Mouse (Mus musculus) left cerebral cortex, adult 2 months (tissue): ENCODE measurements at regions not wholly inside any gene's neighbourhood (a gene's known extent, or its start where the extent isn't known, plus 50 kb on each side); places are given as distances from the start of the nearest gene placed in this dataset.
A peak's percentile ranks its signal among the peaks of the same experiment; 100 is the strongest.

Experiments
- DNase-seq, 2 experiments: peaks; one replicate each; pipeline ENCODE4 v3.0.0; 2021 to 2022; ENCODE audit warnings: low spot score in 2 of 2, mixed read lengths in 1 of 2; ENCODE audit errors: extremely low spot score in 1 of 2
- H3K27ac ChIP-seq: fragments of 200-600 bp; 2 replicates; pipeline ENCODE4 v1.8.1; 2022
- H3K4me3 ChIP-seq: fragments of 200-600 bp; 2 replicates; pipeline ENCODE4 v1.8.1; 2022
- CTCF ChIP-seq: fragments of 200-600 bp; IDR thresholded peaks from 2 replicates; pipeline ENCODE4 v1.8.1; 2022; ENCODE audit warnings: antibody characterized with exemption, mild to moderate bottlenecking, moderate library complexity
- intact Hi-C: fragments of 180-260 bp; cut with DNase I; formaldehyde crosslinking; loops from one replicate; pipeline ENCODE4 v1.15.1; 2025

- no peak for TF ChIP-seq CTCF
- Histone ChIP-seq H3K27ac (no peak overlapping the region), H3K4me3 (no peak overlapping the region)
- DNase-seq: no peak
- intact Hi-C loops: no loop called here
Measured at GRCm38 (mm10) chr5:126971284-126971683, 270.3 kb upstream of the Tmem132c start.

GRCm38 (mm10) chr5:126971981-126972380 lies 269.6 kb upstream of the Tmem132c start:
- Histone ChIP-seq H3K27ac (no peak overlapping the region), H3K4me3 (no peak overlapping the region)
- no peak for DNase-seq
- intact Hi-C loops: no loop called here
- TF ChIP-seq CTCF: no peak

GRCm38 (mm10) chr5:126973425-126973824 lies 268.2 kb upstream of the Tmem132c start:
- peak in 1 of 2 experiments; percentile 15 for DNase-seq
- no peak for TF ChIP-seq CTCF
- Histone ChIP-seq H3K4me3 (no peak overlapping the region), H3K27ac (no peak overlapping the region)
- intact Hi-C loops: no loop called here

- no peak for TF ChIP-seq CTCF
- no peak overlapping the region for H3K27ac ChIP-seq
- H3K4me3 ChIP-seq: no peak overlapping the region
- no peak for DNase-seq
- intact Hi-C loops: no loop called here
Measured at GRCm38 (mm10) chr5:126974565-126974964, 267.0 kb upstream of the Tmem132c start.

GRCm38 (mm10) chr5:126995577-126995976 lies 246.0 kb upstream of the Tmem132c start:
- no peak for DNase-seq
- no peak overlapping the region for H3K4me3 ChIP-seq
- no peak overlapping the region for H3K27ac ChIP-seq
- peak; percentile 55 for TF ChIP-seq CTCF
- intact Hi-C loops: no loop called here

GRCm38 (mm10) chr5:127014166-127014565 lies 227.4 kb upstream of the Tmem132c start:
- DNase-seq: no peak
- Histone ChIP-seq H3K27ac (no peak overlapping the region), H3K4me3 (no peak overlapping the region)
- no peak for TF ChIP-seq CTCF
- intact Hi-C loops: no loop called here

GRCm38 (mm10) chr5:127016467-127017060 lies 225.0 kb upstream of the Tmem132c start:
- Histone ChIP-seq H3K4me3 (no peak overlapping the region), H3K27ac (no peak overlapping the region)
- TF ChIP-seq CTCF: no peak
- intact Hi-C loops: no loop called here
- DNase-seq: no peak

- DNase-seq: no peak
- intact Hi-C loops: no loop called here
- TF ChIP-seq CTCF: no peak
- Histone ChIP-seq H3K4me3 (no peak overlapping the region), H3K27ac (no peak overlapping the region)
Measured at GRCm38 (mm10) chr5:127017971-127018370, 223.6 kb upstream of the Tmem132c start.

GRCm38 (mm10) chr5:127036472-127036871 lies 205.1 kb upstream of the Tmem132c start:
- intact Hi-C loops: no loop called here
- Histone ChIP-seq H3K27ac (no peak overlapping the region), H3K4me3 (no peak overlapping the region)
- no peak for DNase-seq
- no peak for TF ChIP-seq CTCF

- no peak for DNase-seq
- TF ChIP-seq CTCF: peak; percentile 38
- Histone ChIP-seq H3K4me3 (no peak overlapping the region), H3K27ac (no peak overlapping the region)
- intact Hi-C loops: no loop called here
Measured at GRCm38 (mm10) chr5:127057770-127058169, 183.8 kb upstream of the Tmem132c start.

- Histone ChIP-seq H3K27ac (no peak overlapping the region), H3K4me3 (no peak overlapping the region)
- intact Hi-C loops: no loop called here
- no peak for DNase-seq
- no peak for TF ChIP-seq CTCF
Measured at GRCm38 (mm10) chr5:127074327-127074726, 167.3 kb upstream of the Tmem132c start.
